Mouse (Mus musculus): Measurements from ENCODE around the gene Pga5.

GRCm38 (mm10) chr19:10721064-10721463 lies 43.2 kb upstream of the Pga5 start:
- TF ChIP-seq CTCF (IDR thresholded peaks at IDR 0.05; ENCODE audit: control insufficient read depth, insufficient read depth, low read length) (no peak), POLR2A (IDR thresholded peaks at IDR 0.05; ENCODE audit: borderline replicate concordance, control insufficient read depth, low read depth, low read length) (no peak)

All from bone marrow, adult 2 months (tissue).